Mouse (Mus musculus) left cerebral cortex, postnatal 25 days (tissue): ENCODE results near the gene Adam12. TPM values are rescaled to one million over a fixed set of nuclear protein-coding genes. Genes with fewer than 3 reads are reported as not detected.

ENCODE experiments used
- DNase-seq, 2 experiments: peaks; one replicate each; pipeline ENCODE4 v3.0.0; 2022; ENCODE audit warnings: low spot score in 2 of 2, mixed read lengths in 1 of 2
- intact Hi-C: fragments of 180-260 bp; cut with DNase I; formaldehyde crosslinking; loops from one replicate; pipeline ENCODE4 v1.15.1; 2025
- total RNA-seq, 2 experiments: library from RNA; stranded (reverse); gene quantifications; 2 replicates each; pipeline ENCODE4 v1.2.3; 2021

Adam12 gene
- total RNA-seq, 2 experiments from 2014 or later = 3.8 to 6.0 TPM

DNA sequence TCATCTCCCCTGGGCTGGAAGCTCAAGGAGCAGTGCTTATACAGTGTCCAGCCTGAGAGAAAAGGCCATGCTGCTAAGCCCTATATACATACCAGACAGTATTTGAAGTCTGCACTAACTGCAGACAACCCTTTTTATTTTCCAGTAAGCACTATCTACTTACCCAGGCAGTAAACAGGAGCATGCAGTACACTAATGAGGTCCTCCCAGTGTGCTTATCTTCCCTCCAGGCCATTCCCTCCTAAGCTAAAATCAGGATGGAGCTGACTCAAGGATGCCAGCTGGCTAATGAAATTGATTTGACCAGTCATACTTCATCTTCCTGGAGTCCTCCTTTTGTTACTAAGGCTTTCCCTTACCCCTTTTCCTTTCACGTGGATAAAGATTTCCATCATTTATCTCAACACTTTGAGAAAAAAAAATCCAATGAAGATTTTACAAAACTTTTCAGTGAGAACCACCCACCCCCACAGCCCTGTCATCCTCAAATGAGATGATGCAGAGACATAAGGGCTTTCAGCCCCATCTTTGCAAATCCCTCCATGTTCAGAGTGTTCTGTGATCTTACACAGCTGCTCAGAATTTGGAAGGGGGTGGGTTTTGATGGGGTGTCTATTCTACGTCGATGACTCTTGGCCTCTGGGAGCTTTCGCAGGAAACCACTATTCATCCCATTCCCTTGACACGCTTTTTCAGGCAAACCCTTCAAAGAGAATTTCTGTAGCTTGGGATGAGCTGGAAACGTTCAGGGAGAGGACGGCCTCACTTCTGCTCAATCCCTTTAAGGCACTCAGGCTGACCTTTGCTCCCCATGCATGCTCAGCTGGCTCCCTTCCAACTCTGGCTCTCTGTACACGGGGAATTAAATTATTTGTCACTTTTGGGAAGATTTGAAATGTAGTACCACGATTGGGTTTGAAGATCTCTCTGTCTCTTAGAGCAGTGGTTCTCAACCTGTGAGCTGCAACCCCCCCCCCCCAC, 277.5 kb downstream of the Adam12 start:
- no peak for DNase-seq
- intact Hi-C loops = no loop called here

DNA sequence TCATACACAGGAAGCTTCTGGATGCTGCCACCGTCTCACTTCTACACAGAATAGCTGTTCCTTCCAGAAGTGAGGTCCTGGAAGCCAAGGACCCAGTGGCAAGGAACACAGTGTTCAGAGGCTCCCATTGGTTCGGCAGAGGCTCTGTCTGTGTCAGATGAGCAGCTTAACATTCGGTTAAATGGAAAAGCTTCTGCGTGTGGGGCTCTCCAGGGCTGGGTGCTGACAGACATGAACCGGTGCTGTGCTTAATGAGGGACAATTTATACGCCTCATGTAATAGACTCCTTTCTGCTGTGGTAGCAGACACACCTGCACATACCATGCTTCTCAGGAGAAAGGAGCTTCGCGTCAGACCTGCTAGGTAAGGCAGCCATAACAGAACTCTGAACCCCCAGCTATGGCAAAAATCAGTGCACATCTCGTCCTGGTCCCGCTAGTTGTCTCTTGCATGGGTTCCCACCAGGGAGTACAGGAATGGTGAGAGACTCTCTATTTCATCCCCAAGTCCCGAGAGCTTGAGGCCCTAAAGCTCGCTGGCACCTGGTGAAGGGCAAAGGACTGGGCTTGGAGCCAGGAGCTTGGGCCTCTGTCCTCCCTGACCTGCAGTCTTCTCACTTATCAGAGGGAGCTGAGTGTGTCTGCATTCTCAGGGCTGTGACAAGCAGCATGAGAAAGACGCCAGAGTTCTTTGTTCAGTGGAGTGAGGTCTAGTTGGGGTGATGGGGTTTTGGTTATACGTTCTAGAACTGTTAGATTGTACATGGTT, 280.0 kb downstream of the Adam12 start:
- intact Hi-C loops = no loop called here
- no peak for DNase-seq

DNA sequence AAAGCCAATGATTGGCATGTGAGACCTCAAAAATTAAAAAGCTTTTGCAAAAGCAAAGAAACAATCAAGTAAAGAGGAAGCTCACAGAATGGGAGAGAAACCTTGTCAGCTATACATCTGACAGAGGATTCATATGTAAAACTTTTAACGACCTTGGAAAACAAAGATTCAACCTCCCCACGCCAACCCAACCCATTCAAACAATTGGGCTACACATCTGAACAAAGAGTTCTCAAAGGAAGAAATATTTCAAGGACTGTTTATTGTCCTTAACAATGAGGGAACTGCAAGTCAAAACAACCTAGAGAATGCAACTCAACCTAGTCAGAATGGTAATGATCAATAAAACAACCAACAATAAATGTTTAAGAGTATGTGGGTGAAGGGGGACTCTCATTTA, 284.6 kb downstream of the Adam12 start:
- DNase-seq = no peak
- intact Hi-C loops = no loop called here

DNA sequence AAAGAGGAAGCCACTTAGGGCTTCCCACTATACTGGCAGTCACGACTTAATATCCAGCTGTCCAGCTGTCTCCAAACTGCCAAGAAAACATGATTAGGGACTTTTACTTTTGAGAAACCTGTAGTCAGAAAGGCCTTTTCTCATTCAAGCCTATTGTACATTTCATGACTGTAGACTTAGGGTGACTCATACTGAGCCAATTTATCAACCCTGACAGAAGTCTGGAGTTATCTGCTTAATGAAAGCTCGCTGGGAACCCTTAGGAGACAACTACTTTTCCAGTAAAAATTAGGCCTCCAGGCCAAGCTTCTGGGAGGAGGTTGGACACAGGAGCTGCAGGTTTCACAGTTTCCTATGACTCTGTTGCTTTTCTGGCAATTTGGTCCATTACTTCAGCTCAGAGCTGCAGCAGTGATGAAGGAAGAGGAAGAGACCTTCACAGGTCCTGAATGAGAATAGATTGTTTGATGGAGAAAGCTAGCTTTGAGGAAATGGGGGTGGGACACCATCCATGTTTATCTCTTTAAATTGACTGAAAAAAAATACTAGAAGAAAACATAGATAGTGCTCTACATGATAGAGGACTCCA, 285.1 kb downstream of the Adam12 start:
- no peak for DNase-seq
- intact Hi-C loops = no loop called here

DNA sequence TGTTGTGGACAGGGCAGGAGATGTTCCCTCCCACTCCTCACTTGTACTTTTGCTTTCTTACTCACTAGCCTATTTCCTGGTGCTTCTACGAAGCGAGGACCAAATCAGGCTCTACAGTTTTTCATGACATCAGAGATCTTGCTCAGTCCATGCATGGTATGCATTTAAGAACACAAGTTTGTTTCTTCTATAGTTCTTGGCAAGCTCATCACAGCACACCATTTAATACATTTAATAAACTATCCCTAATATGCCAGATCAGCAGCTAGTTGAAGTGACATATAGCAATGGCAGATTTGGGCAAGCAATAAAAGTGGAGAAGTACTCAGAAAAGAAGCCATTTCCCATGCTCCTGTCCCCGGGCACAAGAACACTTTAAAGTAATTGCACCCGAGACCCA, 285.8 kb downstream of the Adam12 start:
- DNase-seq = no peak
- intact Hi-C loops = no loop called here

DNA sequence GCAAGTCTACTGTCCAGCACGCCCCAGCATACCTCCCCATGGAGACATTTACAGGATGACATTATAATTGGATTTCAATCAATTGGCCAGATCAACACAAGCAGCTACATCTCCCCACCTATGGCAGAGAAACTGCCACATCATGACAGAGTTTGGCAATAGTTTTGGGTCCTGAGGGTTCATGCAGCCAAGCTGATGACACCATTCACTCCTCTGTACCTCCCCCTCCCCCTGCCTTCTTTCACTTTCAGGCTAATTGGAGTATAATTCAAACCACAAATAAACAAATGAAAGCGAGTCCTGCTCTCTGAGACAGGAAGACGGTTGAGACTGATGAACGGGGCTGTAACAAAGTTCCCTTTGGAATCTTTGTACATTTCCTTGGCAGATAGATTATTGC, 291.5 kb downstream of the Adam12 start:
- no peak for DNase-seq
- intact Hi-C loops = no loop called here

DNA sequence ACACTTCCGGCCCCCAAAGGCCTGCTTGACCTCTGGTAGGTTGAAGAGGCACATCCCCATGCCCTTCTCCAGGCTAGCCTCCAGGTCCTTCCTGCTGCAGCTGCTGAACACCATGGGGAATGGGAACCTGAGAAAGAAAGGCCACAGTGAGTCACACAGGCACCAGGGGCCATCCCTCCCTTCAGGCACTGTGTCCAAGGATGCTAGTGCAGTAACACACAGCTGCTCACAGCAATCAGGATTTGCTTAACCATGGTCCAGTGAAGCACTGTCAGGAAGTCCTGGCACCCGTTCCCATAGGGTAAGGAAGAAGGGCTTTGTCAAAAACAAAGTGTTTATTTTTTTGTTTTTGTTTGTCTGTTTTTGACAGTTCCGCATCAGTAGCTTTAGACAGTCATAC, 294.5 kb downstream of the Adam12 start:
- DNase-seq = no peak
- intact Hi-C loops = no loop called here

DNA sequence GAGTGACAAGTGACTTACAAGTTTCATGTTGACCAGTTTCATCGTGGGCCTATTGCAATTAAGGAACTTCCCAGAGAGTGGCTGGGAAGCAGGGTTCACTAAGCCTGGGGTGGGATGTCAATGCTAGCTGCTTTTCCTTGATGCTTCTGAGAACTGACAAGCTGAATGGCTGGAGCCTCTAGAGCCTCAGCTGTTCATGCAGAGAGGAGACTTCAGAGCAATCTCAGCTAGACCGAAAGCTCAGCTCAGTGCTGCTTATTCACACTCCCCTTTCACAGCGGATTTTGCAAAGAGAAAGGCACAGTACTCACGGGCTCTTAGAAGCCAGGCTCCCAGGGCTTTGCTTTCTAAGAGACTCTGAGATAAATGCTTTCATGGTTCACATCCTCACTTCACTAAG, 295.6 kb downstream of the Adam12 start:
- intact Hi-C loops = no loop called here
- no peak for DNase-seq

DNA sequence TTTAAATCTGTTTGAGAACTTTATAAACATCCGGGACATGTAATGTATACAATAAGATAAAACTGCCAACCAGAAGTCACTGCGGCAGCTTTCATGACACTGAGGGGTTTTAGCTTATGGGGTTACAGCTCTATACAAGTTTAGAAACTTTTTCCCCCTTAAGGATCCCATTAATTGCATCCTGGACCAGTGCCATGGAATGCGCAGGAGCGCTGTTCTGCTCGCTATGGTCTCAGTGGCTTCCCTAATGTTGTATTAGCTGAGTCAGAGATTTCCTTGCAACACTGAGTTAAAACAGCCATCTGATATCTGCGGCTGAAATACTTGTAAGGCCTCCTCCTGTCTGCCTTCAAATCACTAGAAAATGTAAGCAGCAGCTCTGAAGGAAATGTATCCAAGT, 298.6 kb downstream of the Adam12 start:
- no peak for DNase-seq

DNA sequence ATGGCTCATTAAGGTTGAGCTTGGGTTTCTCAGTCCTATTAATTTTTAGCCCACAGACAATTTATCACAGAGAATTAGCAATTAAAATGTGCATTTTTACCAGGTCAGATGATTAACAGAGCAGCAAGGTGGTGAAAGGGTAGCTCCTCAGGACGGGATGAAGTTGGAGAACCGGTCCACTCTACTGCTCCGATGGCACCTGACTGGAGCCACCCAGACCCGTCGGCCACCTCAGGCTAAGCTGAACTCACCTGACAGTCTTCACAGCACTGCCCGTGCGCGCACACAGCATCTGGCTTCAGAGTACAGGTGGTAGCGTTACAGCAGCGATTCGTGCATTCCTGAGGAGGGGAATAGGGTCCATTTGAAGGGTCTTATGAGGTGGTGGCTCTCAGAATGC, 300.5 kb downstream of the Adam12 start:
- intact Hi-C loops = no loop called here
- DNase-seq = no peak

More for the DNA sequence above, 298.6 kb downstream of the Adam12 start:
- intact Hi-C loops = no loop called here

DNA sequence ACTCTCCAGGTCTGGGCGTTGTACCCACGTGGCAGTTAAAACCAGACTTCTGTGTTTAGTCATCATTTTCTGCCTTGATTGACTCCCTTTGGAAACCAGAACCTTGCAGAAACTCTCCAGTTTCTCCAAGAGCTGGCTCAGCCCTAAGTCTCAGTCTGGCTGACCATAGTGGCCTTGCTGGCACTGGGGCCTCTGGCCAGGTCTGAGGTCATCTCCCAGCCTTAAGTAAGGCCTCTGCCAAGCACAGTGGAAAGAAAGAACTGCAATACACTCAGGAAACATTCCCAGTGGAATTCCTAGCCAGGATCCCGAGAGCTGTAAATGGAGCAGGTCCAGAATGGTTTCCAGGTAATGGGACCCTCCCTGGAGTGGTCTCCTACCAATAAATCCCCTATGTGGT, 303.0 kb downstream of the Adam12 start:
- intact Hi-C loops = no loop called here
- no peak for DNase-seq

DNA sequence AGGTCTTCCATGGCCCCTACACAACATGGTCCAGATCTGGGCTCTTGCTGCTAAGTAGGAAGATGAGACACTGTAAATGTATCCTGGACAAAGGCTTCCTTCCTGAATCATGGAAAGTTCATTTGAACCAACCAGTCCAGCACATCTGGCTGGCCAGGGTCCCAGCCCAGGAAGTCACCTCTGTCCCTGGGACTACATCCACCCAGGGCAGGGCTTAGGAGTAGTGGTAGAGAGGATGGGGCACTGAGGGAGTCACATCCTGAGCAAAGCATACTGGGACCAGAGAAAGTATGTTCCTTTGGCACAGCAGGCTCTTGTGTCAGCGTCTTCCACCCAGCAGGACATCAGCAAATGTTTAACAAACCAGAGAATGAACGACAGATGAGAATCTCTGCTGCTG, 306.2 kb downstream of the Adam12 start:
- DNase-seq = no peak
- intact Hi-C loops = no loop called here

DNA sequence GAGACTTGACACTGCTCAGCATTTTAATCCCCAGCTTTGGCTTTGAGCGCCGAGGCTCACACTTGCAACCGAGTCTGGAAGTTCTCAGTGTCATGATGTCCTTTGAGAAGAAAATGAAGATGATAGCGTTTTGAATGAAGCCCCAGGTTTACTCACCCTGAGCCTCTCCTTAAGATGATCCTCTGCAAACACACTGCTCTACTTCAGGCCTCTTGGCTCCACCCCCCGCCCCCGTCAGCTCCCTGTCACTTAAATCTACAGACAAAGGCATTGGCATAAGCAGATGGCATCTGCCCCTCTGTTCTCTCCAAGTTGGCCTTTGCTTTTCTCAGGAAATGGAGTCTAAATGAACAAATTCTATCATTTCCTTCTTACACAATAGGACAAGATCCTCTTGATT, 308.0 kb downstream of the Adam12 start:
- DNase-seq = no peak
- intact Hi-C loops = no loop called here

DNA sequence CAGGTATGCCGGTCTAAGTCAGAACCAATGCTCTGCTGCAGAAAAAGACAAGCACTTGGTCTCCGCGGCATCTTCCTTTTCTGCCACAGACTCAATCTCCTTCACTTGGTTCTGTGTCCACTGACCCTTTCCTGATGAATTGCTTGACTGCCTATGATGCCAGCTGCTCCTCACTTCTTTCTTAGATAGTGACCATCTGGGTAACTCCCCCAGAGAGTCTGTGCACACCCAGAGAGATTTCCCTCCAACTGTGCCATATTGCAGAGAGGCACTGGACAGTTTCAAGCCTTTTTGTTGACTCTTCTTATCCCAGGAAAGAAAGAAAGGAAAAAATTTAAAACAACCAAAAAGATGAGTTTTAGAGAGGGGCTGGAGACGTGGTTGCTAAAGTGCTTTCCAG, 310.7 kb downstream of the Adam12 start:
- DNase-seq = peak; percentile 5 to 72
- intact Hi-C loops = no loop called here

DNA sequence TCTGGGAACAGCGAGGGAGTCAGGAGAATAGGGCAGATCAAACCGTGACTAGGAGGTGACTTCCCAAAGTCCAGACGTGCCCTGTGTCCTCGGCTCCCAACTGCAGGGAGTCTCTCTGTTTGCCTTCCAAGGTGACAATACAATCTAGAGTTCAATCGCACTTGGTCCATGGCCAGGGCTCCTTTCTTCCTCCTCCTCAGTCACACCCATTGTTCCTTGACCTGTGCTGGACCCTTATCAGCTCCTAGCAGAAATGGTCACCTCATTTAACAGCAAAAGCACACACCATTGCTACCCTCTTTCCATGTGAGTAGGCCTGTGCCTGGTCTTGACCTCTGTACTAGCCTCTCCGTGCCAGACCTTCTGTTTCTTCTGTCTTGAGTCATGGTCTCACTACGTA, 311.2 kb downstream of the Adam12 start:
- DNase-seq = no peak
- intact Hi-C loops = no loop called here

DNA sequence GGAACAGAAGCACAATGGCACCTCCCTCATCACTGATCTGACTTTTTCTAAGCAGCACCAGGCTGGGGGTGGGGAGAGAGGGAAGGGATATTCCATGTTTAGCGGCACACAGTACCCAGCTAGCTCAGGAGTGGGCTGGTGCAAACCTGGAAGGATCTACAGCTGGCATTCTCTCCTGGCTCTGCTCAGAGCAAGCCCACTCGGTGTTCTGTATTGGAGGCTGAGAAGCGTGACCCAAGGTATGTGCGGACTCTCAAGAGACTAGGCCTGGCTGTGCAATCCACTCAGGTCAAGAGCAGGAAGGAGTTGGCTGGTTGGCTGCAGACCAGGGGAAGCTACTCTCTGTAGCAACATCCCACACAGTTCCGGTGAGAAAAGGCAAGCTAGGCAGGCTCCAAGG, 312.0 kb downstream of the Adam12 start:
- intact Hi-C loops = no loop called here
- DNase-seq = peak; percentile 60 to 92

DNA sequence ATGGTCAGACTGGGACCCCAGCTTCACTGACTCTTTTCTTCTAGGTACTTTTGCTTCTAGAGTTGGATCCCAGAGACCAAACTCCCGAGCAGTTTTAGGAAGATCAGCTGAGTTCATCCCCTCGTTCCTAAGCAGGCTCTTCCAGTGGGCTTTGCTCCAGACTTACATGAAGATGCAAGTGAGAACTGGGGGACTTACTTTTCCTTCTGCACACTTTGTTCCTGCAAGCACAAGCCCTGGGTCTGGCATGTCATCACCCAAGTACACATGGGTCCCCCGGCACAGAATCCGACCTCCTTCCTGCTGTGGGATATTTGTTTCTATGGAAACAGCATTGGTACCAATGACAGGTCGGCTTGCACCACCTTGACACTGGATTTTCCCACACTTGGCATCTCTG, 312.6 kb downstream of the Adam12 start:
- DNase-seq = no peak
- intact Hi-C loops = no loop called here

DNA sequence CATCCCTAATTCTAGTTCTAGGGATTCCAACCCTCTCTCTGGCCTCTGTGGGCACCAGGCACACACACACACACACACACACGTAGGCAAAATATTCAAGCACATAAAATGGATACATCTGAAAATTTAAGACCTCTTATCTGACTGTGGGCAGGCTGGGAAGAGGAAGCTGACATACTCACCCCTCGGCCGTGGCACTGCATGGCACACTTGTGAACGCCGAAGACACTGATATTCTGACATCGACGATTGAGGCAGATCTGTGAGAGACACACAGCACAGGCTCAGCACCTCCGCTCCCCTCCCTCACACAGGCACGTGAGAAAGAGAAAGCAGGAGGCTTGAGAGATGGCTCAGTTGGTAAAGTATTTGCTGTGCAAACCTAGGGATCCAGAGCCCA, 315.7 kb downstream of the Adam12 start:
- intact Hi-C loops = no loop called here
- DNase-seq = no peak

DNA sequence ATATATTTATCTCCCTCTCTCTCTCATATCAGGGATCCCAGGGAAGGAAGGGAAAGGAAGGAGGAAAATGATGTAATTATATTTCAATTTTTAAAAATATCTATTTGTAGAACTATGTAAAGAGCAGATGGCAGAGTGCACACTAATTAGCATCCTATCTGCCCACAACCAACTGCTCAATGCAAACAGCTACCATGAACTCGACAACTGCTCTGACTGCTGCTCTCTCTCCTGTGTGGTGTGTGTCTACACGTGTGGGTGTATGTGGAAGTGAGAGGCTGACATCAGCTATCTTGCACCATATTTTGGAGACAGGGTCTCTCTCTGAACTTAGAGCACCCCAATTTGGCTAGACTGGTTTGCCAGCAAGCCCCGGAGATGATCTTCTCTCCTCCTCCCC, 320.1 kb downstream of the Adam12 start:
- intact Hi-C loops = no loop called here
- DNase-seq = peak; percentile 47 to 76

DNA sequence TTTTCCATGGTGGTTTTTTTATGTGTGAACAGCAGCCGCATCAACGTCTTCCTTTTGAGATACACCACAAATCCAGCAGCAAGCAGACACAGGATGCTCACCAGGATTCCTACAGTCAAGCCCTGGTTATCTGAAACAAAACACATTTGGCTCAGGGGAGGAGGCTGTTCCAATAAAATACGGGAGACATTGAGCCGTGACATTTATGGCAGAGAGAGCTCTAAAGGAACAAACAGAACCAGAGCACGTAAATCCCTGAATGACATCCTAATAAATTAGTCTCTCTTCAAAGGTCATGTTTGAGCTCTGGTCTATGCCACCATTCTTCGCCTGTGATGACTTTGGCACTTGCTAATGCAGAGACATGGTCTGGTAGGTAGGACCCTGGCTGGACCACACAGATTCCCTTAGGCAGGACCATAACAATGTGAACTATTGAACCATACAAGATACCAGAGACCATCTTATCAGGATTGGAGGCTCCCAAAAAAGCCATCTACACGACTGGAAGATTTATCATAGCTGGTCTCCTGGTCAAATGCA, 322.0 kb downstream of the Adam12 start:
- intact Hi-C loops = no loop called here
- DNase-seq = no peak
